Mouse (Mus musculus) embryonic facial prominence, embryonic 11.5 days (tissue): Measurements from ENCODE around the gene Syt6. TPM values are rescaled to one million over a fixed set of nuclear protein-coding genes. Genes with fewer than 3 reads are reported as not detected.
"Not testable (repeated sequence)": the region's sequence is repeated elsewhere in the genome, so short reads cannot be mapped to it uniquely, and the experiment has no call there.

Experiments
- ATAC-seq: fragments of 200-750 bp; cut with Nextera tagmentation; replicated peaks from 2 replicates; pipeline ENCODE4 v1.8.0; 2017; ENCODE audit warnings: low read depth; ENCODE audit not compliant: insufficient number of reproducible peaks, low FRiP score, low TSS enrichment
- DNase-seq: peaks from one replicate; pipeline ENCODE4 v3.0.0-alpha.2; 2015; ENCODE audit warnings: low spot score
- H3K27ac ChIP-seq: fragments of 300-500 bp; sonication (generic); replicated peaks from 2 replicates; pipeline ENCODE4 v1.5.1; 2014; ENCODE audit warnings: mild to moderate bottlenecking, low read depth, low read length, control low read depth
- H3K27me3 ChIP-seq: fragments of 300-500 bp; sonication (generic); 2 replicates; pipeline ENCODE4 v1.6.1; 2014; ENCODE audit warnings: mild to moderate bottlenecking, low read length, moderate library complexity, mixed read lengths; ENCODE audit not compliant: control insufficient read depth, insufficient read depth
- H3K36me3 ChIP-seq: fragments of 300-500 bp; sonication (generic); replicated peaks from 2 replicates; pipeline ENCODE4 v1.6.1; 2014; ENCODE audit warnings: low read depth, mild to moderate bottlenecking, low read length, moderate library complexity, mixed read lengths; ENCODE audit not compliant: control insufficient read depth, insufficient read depth
- H3K4me1 ChIP-seq: fragments of 300-500 bp; sonication (generic); 2 replicates; pipeline ENCODE4 v1.6.1; 2014; ENCODE audit warnings: low read length, mixed read lengths; ENCODE audit not compliant: control insufficient read depth, insufficient read depth
- H3K4me2 ChIP-seq: fragments of 300-500 bp; sonication (generic); 2 replicates; pipeline ENCODE4 v1.6.1; 2014; ENCODE audit warnings: low read depth, mild to moderate bottlenecking, control low read depth, low read length, moderate library complexity
- H3K4me3 ChIP-seq: fragments of 300-500 bp; sonication (generic); 2 replicates; pipeline ENCODE4 v1.5.1; 2014; ENCODE audit warnings: low read depth, low read length, control low read depth
- H3K9ac ChIP-seq: fragments of 300-500 bp; sonication (generic); replicated peaks from 2 replicates; pipeline ENCODE4 v1.6.1; 2014; ENCODE audit warnings: mild to moderate bottlenecking, control low read depth, low read length
- H3K9me3 ChIP-seq: fragments of 300-500 bp; sonication (generic); replicated peaks from 2 replicates; pipeline ENCODE4 v1.6.1; 2016; ENCODE audit warnings: mild to moderate bottlenecking, low read length, inconsistent platforms, mixed read lengths; ENCODE audit not compliant: control insufficient read depth
- WGBS: fragments of 180-500 bp; shearing (Covaris S2); extraction: QIAGEN DNeasy Blood & Tissue Kit; methylation state at CpG from one replicate; pipeline ENCODE4 v1.1.7; 2014; 5-methylcytosine and 5-hydroxymethylcytosine counted together
- polyA plus RNA-seq: library from polyadenylated mRNA; unstranded; fragments of >200 nt; fragmentation: Nextera tagmentation; extraction: Ambion mirVana; gene quantifications from 2 replicates; pipeline ENCODE4 v1.2.1, GENCODE M21; 2014

Gene Syt6
- polyA plus RNA-seq, 1 experiment from 2014 or later: 4.5 TPM

- H3K36me3 ChIP-seq: no peaks in the 10 kb centered on the region
- no peak overlapping the region for H3K9ac ChIP-seq
- H3K4me3 ChIP-seq: no peak overlapping the region
- H3K4me1 ChIP-seq: no peaks in the 10 kb centered on the region
- DNase-seq: no peak
- no peak overlapping the region for H3K27ac ChIP-seq
- no peak overlapping the region for H3K4me2 ChIP-seq
- no peaks in the 10 kb centered on the region for H3K27me3 ChIP-seq
- H3K9me3 ChIP-seq: no peaks in the 10 kb centered on the region
- 76% methylated on average over 1 of the region's 1 CpGs for whole genome bisulfite sequencing
- no peak for ATAC-seq
These were observed 62.6 kb downstream of the Syt6 start for GRCm38 (mm10) chr3:103637641-103638040.

GRCm38 (mm10) chr3:103640226-103640803, 65.3 kb downstream of the Syt6 start:
- no peak for ATAC-seq
- Histone ChIP-seq H3K4me1 (no peaks in the 10 kb centered on the region), H3K27me3 (no peaks in the 10 kb centered on the region), H3K9me3 (no peaks in the 10 kb centered on the region), H3K4me3 (no peak overlapping the region), H3K9ac (no peak overlapping the region), H3K27ac (no peak overlapping the region), H3K36me3 (no peaks in the 10 kb centered on the region), H3K4me2 (no peak overlapping the region)
- WGBS: 42% methylated on average over 8 of the region's 8 CpGs
- no peak for DNase-seq

GRCm38 (mm10) chr3:103641301-103641700, 66.3 kb downstream of the Syt6 start:
- no peaks in the 10 kb centered on the region for H3K27me3 ChIP-seq
- DNase-seq (no peak), ATAC-seq (no peak)
- no peak overlapping the region for H3K4me2 ChIP-seq
- H3K4me3 ChIP-seq: no peak overlapping the region
- H3K9ac ChIP-seq: no peak overlapping the region
- no peak overlapping the region for H3K27ac ChIP-seq
- H3K9me3 ChIP-seq: no peaks in the 10 kb centered on the region
- WGBS: 66% methylated on average over 7 of the region's 7 CpGs
- no peaks in the 10 kb centered on the region for H3K36me3 ChIP-seq
- H3K4me1 ChIP-seq: no peaks in the 10 kb centered on the region

GRCm38 (mm10) chr3:103645968-103646367, 70.9 kb downstream of the Syt6 start, which contains the start of gene Atg4a-ps:
Gene Atg4a-ps, minus strand, starts transcription at chr3:103646068.
- DNase-seq, H3K4me2 ChIP-seq, H3K27ac ChIP-seq, H3K4me3 ChIP-seq, H3K9me3 ChIP-seq, H3K36me3 ChIP-seq, H3K27me3 ChIP-seq, H3K9ac ChIP-seq, ATAC-seq, H3K4me1 ChIP-seq: not testable (repeated sequence)
- WGBS: 93% methylated on average over 2 of the region's 2 CpGs

- Histone ChIP-seq H3K4me1 (no peaks in the 10 kb centered on the region), H3K4me2 (no peak overlapping the region), H3K4me3 (no peak overlapping the region), H3K27me3 (no peaks in the 10 kb centered on the region), H3K27ac (no peak overlapping the region), H3K9ac (no peak overlapping the region), H3K36me3 (no peaks in the 10 kb centered on the region), H3K9me3 (no peaks in the 10 kb centered on the region)
- DNase-seq (no peak), ATAC-seq (no peak)
- whole genome bisulfite sequencing: 84% methylated on average over 11 of the region's 11 CpGs
These were observed 72.3 kb downstream of the Syt6 start for GRCm38 (mm10) chr3:103647164-103647867.

- H3K9me3 ChIP-seq: no peaks in the 10 kb centered on the region
- DNase-seq: no peak
- H3K4me3 ChIP-seq: no peak overlapping the region
- no peak overlapping the region for H3K9ac ChIP-seq
- H3K4me2 ChIP-seq: no peak overlapping the region
- no peak overlapping the region for H3K27ac ChIP-seq
- H3K36me3 ChIP-seq: no peaks in the 10 kb centered on the region
- WGBS: 73% methylated on average over 4 of the region's 4 CpGs
- H3K27me3 ChIP-seq: no peaks in the 10 kb centered on the region
- no peaks in the 10 kb centered on the region for H3K4me1 ChIP-seq
- ATAC-seq: no peak
These were observed 73.5 kb downstream of the Syt6 start for GRCm38 (mm10) chr3:103648486-103648885.

GRCm38 (mm10) chr3:103649716-103650115, 74.7 kb downstream of the Syt6 start:
- Histone ChIP-seq H3K27me3 (no peaks in the 10 kb centered on the region), H3K36me3 (no peaks in the 10 kb centered on the region), H3K4me1 (no peaks in the 10 kb centered on the region), H3K4me2 (no peak overlapping the region), H3K4me3 (no peak overlapping the region), H3K9ac (no peak overlapping the region), H3K27ac (no peak overlapping the region), H3K9me3 (no peaks in the 10 kb centered on the region)
- DNase-seq (no peak), ATAC-seq (no peak)
- WGBS: 81% methylated on average over 6 of the region's 6 CpGs

- Histone ChIP-seq H3K36me3 (no peaks in the 10 kb centered on the region), H3K9ac (no peak overlapping the region), H3K4me3 (no peak overlapping the region), H3K4me1 (no peaks in the 10 kb centered on the region), H3K27me3 (no peaks in the 10 kb centered on the region), H3K27ac (no peak overlapping the region), H3K4me2 (no peak overlapping the region), H3K9me3 (no peaks in the 10 kb centered on the region)
- no peak for ATAC-seq
- DNase-seq: no peak
- 29% methylated on average over 1 of the region's 1 CpGs for WGBS
These were observed 75.4 kb downstream of the Syt6 start for GRCm38 (mm10) chr3:103650406-103650805.
